Mouse (Mus musculus): ENCODE data around the gene Gm45194.

Gene Gm45194

DNA sequence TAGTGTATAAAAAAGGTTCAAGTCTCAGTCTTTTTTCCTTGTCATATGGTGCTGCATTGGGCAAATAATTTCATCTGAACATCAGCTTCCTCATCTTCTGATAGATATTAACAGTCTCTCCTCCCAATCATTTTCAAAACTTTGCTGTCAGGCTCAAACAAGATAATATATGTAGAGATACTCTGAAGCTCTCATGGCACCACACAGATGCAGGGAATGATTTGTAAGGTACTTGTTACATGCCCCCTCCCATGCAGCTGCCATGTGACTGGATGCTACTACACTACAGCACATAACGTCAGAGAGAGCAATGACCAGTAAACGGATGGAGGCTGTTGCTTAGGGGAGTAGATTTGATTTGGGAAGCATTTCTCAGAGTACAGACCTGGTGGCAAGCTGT lies at the start of gene Gm45194:
Gene Gm45194, plus strand, starts transcription at position 301 of the 400 bp plus-strand sequence.
- DNase-seq (ENCODE audit: extremely low spot score, low read depth, low spot score): no peak

DNA sequence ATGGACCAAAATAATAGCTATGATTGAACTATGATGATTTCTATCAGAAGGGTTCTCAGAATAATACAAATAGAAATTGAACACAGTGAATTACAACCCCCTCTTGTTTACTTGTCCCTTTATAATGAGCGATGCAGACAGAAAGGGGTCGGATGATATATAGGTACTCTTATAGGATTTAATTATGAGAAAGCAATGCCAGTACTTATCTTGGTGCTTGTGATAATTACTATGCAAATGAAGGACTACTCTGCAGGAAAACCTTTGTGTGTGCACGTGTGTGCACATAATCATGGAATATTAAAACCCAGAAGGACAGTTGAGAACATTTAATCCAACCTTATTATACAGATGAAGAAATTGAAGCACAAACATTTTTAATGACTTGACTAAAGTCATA lies 35.3 kb upstream of the Gm45194 start:
- no peak for DNase-seq (ENCODE audit: extremely low spot score, low read depth, low spot score)

DNA sequence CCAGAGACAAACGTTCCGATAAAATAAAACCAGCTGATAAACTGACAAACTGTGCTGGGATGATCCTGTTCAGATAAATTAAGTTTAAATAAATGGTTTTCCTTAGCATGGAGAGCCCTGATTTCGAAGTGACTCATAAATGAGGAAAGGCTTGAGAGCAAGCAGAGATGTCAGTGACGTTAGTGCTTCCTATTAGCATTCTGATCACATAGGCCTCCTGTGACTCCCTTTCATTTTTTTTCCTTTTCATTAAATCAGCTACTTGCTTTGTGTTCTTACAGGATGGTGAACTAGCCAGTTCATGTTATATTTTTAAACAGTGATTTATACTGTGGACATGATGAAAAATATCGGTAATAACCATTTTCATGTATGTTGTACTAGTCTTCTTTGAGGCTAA lies 9.9 kb upstream of the Gm45194 start:
- DNase-seq (ENCODE audit: extremely low spot score, low read depth, low spot score): no peak

DNA sequence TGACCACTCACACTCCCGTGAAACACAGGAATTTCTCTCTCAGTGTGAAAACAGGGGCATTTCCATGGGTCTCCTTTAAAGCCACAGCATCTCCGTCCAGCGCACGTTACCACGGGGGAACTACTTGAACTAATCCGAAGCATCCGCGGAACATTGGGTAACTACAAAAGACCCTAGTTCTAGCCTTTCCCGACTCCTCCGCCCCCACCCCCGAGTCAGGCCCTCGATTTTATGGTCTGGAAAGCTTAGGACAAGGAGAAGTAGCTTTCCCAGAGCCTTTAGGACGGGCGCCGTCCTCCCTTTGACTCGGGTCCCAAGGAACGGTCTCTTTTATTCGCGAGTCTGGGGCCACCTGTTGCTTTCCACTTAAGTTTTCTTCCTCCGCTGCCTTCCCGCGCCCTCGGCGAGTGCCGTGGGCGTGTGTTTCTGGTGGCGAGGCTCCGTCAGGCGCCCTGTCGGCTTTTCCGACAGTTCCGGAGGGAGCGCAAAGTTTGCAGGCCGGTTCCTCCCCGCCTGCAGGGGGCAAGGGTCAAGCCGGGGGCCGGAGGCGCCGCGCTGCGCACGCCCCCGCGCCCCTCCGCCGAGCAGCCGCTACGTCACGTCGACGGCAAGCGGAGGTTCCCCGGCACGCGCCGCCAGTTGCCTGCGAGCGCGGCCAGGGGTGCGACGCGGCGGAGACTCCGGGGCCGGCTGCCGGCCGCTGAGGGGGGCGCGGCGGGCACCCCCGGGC lies 3.3 kb downstream of the Gm45194 start:
- DNase-seq (ENCODE audit: extremely low spot score, low read depth, low spot score): no peak

DNA sequence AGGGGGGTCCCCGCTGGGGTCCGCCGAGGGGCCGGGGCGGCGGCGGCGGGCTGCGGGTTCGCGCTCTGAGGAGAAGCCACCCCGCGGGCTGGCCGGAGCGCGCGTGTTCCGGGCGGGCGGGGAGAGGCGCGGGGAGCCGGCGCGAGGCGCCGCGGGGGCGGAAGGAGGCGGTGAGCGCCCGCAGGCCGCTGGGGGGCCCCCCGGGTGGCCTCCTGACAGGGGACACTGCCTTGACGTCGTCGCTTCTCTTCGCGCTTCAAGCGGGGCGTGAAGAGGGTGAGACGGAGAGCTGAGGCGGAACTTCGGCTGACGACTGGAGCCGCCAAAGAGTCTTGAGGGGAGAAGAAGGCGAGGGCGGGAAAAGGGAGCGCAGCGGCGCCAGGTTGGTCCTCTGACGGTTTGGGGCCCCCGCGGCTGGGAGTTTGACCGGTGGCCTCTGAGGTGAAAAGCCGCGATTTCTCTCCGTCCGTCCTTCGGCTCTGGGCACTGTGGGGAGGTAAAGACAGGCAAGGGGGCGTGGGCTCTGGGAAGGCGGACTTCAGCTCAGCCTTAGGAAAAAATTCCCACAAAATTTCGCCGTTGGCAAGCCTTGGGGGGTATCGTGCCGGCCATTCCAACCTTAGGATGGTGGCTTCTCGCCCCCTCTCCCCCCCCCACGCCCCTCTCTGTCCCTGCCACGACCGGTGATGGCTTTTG lies 4.0 kb downstream of the Gm45194 start:
- no peak for DNase-seq (ENCODE audit: extremely low spot score, low read depth, low spot score)

DNA sequence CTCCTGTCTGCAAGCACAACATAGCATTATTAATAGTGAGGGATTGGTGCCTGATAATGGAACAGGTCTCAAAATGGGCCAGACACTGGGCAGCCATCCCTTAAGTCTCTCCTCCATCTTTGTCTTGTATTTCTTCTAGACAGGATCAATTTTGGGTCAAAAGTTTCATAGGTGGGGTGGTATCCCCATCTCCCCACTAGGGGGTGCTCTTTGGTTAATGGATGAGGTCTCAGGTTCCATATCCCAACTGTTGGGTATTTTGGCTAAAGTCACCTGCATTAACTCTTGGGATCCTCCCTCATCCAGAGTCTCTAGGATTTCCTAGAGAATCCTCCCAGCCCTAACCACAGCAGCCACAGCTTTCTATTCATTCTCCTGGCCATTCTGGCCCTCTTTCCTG lies 26.2 kb downstream of the Gm45194 start:
- no peak for DNase-seq (ENCODE audit: extremely low spot score, low read depth, low spot score)

DNA sequence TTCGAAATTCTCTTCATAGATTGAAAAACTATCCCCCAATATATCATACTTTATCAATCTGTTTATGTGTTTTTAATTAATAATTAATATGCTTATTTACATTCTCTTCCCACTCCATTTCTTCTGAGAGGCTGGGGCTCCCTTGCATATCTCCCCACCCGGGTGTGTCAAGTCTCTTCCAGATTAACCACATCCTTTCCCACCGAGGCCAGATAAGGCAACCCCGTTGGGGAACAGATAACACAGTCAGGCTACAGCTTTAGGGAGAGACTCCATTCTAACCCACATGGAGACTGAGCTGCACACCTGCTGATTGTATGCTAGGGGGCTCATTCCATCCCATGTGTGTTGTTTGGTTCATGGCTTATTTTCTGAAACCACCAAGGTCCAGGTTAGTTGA lies 69.7 kb downstream of the Gm45194 start:
- no peak for DNase-seq (ENCODE audit: extremely low spot score, low read depth, low spot score)

DNA sequence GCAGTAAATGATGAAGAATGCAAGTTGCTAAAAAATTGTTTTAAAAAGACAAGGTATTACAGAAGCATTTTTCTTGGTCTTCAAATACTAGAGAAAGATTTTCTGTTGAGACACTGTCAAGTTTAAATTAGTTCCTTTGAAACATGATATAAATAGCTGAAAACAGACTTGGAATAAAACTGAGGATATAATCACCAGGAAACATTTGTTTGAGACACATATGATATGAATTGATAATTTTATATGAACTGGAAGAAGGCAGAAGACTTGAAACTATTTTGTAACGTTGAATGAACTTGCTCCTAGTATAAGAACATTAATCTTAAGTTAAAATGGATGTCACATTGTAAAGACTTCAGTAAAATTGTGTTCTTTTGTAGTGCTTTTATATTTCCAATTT lies 108.5 kb downstream of the Gm45194 start:
- DNase-seq (ENCODE audit: extremely low spot score, low read depth, low spot score): no peak

DNA sequence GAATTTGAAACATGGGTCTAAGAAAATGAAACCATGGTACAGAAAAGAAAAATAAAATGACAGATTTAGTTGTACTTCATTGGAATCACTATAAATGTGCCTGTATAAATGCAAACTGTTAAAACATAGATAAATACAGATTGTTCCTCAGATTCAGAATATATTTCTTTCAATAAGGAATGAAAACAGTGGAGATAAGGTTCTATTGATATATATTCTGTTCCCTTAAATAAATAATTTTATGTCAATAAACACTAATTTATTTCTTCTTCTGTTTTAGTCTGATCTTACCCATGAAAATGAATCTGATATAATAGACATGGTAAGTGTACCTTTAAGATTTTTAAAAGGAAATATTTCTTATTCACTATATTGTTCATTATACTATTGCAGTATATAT lies 119.5 kb downstream of the Gm45194 start, which contains the start of gene Tex16:
Gene Tex16, plus strand, starts transcription at position 301 of the 400 bp plus-strand sequence.
- DNase-seq (ENCODE audit: extremely low spot score, low read depth, low spot score): no peak

DNA sequence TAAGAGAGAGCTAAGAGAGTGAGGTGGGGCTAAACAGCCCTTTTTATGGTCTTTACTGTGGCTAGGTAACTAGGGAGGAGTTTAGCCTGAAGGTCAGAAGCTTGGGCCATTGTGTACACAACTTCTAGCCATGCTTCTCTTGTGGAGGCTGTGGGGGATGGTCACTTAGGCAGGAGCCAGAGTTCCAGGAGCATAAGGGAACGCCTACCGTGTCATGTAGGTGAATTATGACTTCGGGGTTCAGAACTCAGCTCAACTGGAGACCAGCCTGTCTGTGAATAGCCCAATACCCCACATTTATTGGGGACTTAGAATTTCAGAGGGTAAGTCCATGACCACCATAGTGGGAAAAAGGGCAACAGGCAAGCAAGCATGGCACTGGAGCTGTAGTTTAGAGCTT lies 347.6 kb downstream of the Gm45194 start, which contains the start of gene 4933403O08Rik:
Gene 4933403O08Rik, plus strand, starts transcription at position 301 of the 400 bp plus-strand sequence.
- no peak for DNase-seq (ENCODE audit: extremely low spot score, low read depth, low spot score)

DNA sequence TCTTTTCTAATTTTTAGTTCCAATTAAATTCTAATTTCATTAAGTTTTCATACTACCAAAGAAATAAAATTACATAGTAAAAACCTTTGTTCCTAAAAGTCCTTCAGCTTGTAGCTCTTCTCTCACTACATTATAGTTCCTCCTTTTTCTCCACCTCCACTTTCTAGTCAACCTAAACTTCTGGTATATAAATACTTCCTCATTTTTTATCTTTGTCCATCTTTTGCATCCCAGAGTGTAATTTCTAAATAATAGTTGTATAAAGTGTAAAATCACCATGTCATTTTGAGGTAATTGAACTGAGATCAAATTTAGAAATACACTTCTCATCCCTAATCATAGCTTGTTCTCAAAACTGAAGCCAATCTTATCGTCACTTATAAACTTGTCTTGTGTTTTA lies 351.7 kb downstream of the Gm45194 start:
- no peak for DNase-seq (ENCODE audit: extremely low spot score, low read depth, low spot score)

DNA sequence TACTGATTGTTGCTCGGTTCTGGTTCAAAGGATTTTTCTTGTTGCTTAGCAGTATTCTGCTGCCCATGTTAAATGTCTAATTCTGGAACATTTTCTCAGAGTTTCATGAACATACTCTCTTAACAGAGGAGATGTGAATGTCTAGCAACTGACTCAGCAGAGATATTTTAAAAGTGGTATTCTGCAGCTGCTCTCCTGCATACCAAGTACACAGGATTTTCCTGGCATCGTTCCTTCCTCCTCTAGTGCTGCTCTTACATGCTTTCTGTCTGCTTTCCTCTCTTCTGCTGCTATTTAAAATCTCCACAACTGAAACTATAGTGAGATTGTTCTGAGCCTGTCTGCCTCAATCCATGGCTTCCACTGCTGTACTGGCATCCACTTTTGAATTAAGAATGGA lies 364.3 kb downstream of the Gm45194 start:
- DNase-seq (ENCODE audit: extremely low spot score, low read depth, low spot score): no peak

DNA sequence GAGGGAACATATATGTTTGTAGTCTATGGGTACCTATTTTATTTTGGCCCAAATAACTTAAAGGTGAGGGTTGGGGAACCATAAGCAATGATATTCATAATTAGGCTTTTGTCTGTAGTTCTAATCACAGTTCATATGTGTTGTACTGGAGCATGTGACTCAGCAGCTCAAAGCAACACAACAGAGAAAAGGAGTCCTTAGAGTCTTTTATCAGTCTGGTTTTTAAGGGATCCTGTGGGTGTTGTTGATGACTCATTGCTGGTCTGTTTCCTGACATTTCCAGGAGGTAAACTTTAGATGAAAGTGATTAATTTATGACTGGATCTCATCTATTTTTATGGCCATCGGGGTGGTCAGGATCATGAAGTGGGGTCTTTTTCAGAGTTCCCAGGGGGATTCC lies 382.4 kb downstream of the Gm45194 start:
- DNase-seq (ENCODE audit: extremely low spot score, low read depth, low spot score): no peak

Data from hindlimb bud, embryonic 11.5 days (tissue).